Mouse (Mus musculus) embryonic facial prominence, embryonic 12.5 days (tissue): Measurements from ENCODE around the gene Efcab7. TPM values are rescaled to one million over a fixed set of nuclear protein-coding genes. Genes with fewer than 3 reads are reported as not detected.

ENCODE experiments used
- ATAC-seq: fragments of 200-750 bp; cut with Nextera tagmentation; 2 replicates; pipeline ENCODE4 v1.8.0; 2017; ENCODE audit not compliant: insufficient number of reproducible peaks, insufficient read depth, low FRiP score, low TSS enrichment
- H3K27ac ChIP-seq: fragments of 300-500 bp; sonication (generic); 2 replicates; pipeline ENCODE4 v1.5.1; 2016; ENCODE audit warnings: mild to moderate bottlenecking
- H3K27me3 ChIP-seq: fragments of 300-500 bp; sonication (generic); 2 replicates; pipeline ENCODE4 v1.6.1; 2016; ENCODE audit warnings: mild to moderate bottlenecking, moderate library complexity
- H3K36me3 ChIP-seq: fragments of 300-500 bp; sonication (generic); 2 replicates; pipeline ENCODE4 v1.6.1; 2016; ENCODE audit warnings: mild to moderate bottlenecking
- H3K4me1 ChIP-seq: fragments of 300-500 bp; sonication (generic); 2 replicates; pipeline ENCODE4 v1.6.1; 2016
- H3K4me2 ChIP-seq: fragments of 300-500 bp; sonication (generic); replicated peaks from 2 replicates; pipeline ENCODE4 v1.6.1; 2016; ENCODE audit warnings: mild to moderate bottlenecking, moderate library complexity
- H3K4me3 ChIP-seq: fragments of 300-500 bp; sonication (generic); 2 replicates; pipeline ENCODE4 v1.5.1; 2016; ENCODE audit warnings: mild to moderate bottlenecking
- H3K9ac ChIP-seq: fragments of 300-500 bp; sonication (generic); 2 replicates; pipeline ENCODE4 v1.6.1; 2016; ENCODE audit warnings: mild to moderate bottlenecking, moderate library complexity
- H3K9me3 ChIP-seq: fragments of 300-500 bp; sonication (generic); 2 replicates; pipeline ENCODE4 v1.6.1; 2016; ENCODE audit warnings: mild to moderate bottlenecking, moderate library complexity
- WGBS: fragments of 180-500 bp; shearing (Covaris S2); methylation state at CpG from one replicate; pipeline ENCODE4 v1.1.7; 2016; 5-methylcytosine and 5-hydroxymethylcytosine counted together
- polyA plus RNA-seq: library from polyadenylated mRNA; unstranded; fragments of >200 nt; fragmentation: Nextera tagmentation; extraction: Ambion mirVana; gene quantifications from 2 replicates; pipeline ENCODE4 v1.2.1, GENCODE M21; 2016

The Efcab7 gene
- polyA plus RNA-seq, 1 experiment from 2014 or later: 26.6 TPM

- 69% methylated on average over 2 of the region's 2 CpGs for WGBS
- no peak overlapping the region for H3K4me3 ChIP-seq
- H3K36me3 ChIP-seq: no peaks in the 10 kb centered on the region
- H3K27ac ChIP-seq: no peak overlapping the region
- H3K9me3 ChIP-seq: no peaks in the 10 kb centered on the region
- no peak overlapping the region for H3K9ac ChIP-seq
- no peak overlapping the region for H3K4me2 ChIP-seq
- H3K27me3 ChIP-seq: no peaks in the 10 kb centered on the region
- ATAC-seq: no peak
- no peaks in the 10 kb centered on the region for H3K4me1 ChIP-seq
These were observed 117.5 kb downstream of the Efcab7 start for GRCm38 (mm10) chr4:99946516-99946915.

GRCm38 (mm10) chr4:99947192-99947591, 118.2 kb downstream of the Efcab7 start:
- no peaks in the 10 kb centered on the region for H3K9me3 ChIP-seq
- no peak for ATAC-seq
- WGBS: 88% methylated on average over 1 of the region's 1 CpGs

GRCm38 (mm10) chr4:99947896-99948295, 118.9 kb downstream of the Efcab7 start:
- no peak for ATAC-seq
- Histone ChIP-seq H3K4me1 (no peaks in the 10 kb centered on the region), H3K27me3 (no peaks in the 10 kb centered on the region), H3K9me3 (no peaks in the 10 kb centered on the region), H3K9ac (no peak overlapping the region), H3K4me3 (no peak overlapping the region), H3K36me3 (no peaks in the 10 kb centered on the region), H3K27ac (no peak overlapping the region), H3K4me2 (no peak overlapping the region)
- WGBS: 87% methylated on average over 1 of the region's 1 CpGs

More at GRCm38 (mm10) chr4:99947192-99947591, 118.2 kb downstream of the Efcab7 start:
- Histone ChIP-seq H3K27ac (no peak overlapping the region), H3K27me3 (no peaks in the 10 kb centered on the region), H3K4me2 (no peak overlapping the region), H3K36me3 (no peaks in the 10 kb centered on the region), H3K4me3 (no peak overlapping the region), H3K4me1 (no peaks in the 10 kb centered on the region), H3K9ac (no peak overlapping the region)

- no peak overlapping the region for H3K27ac ChIP-seq
- H3K9me3 ChIP-seq: no peaks in the 10 kb centered on the region
- H3K9ac ChIP-seq: no peak overlapping the region
- H3K4me2 ChIP-seq: no peak overlapping the region
- ATAC-seq: no peak; the same call in 1 of the 2 replicates
- H3K4me1 ChIP-seq: peaks cover 6% of the 10 kb centered on the region; the same call in 1 of the 2 replicates
- H3K4me3 ChIP-seq: no peak overlapping the region
- WGBS: 96% methylated on average over 2 of the region's 2 CpGs
- H3K36me3 ChIP-seq: no peaks in the 10 kb centered on the region
- no peaks in the 10 kb centered on the region for H3K27me3 ChIP-seq
These were observed 124.9 kb downstream of the Efcab7 start for GRCm38 (mm10) chr4:99953904-99954303.

GRCm38 (mm10) chr4:99955396-99955795, 126.4 kb downstream of the Efcab7 start:
- Histone ChIP-seq H3K4me1 (peaks cover 6% of the 10 kb centered on the region; the same call in 1 of the 2 replicates), H3K27me3 (no peaks in the 10 kb centered on the region), H3K9me3 (no peaks in the 10 kb centered on the region), H3K36me3 (no peaks in the 10 kb centered on the region), H3K27ac (no peak overlapping the region), H3K9ac (no peak overlapping the region), H3K4me2 (no peak overlapping the region), H3K4me3 (no peak overlapping the region)
- ATAC-seq: no peak
- WGBS: 81% methylated on average over 10 of the region's 10 CpGs

- no peak for ATAC-seq
- Histone ChIP-seq H3K27ac (no peak overlapping the region), H3K9ac (no peak overlapping the region), H3K36me3 (no peaks in the 10 kb centered on the region), H3K4me1 (peaks cover 6% of the 10 kb centered on the region; the same call in 1 of the 2 replicates), H3K9me3 (no peaks in the 10 kb centered on the region), H3K4me3 (no peak overlapping the region), H3K27me3 (no peaks in the 10 kb centered on the region), H3K4me2 (no peak overlapping the region)
- WGBS: 96% methylated on average over 4 of the region's 4 CpGs
These were observed 128.2 kb downstream of the Efcab7 start for GRCm38 (mm10) chr4:99957186-99957585.

- no peak overlapping the region for H3K27ac ChIP-seq
- ATAC-seq: no peak
- no peak overlapping the region for H3K4me2 ChIP-seq
- H3K36me3 ChIP-seq: no peaks in the 10 kb centered on the region
- H3K27me3 ChIP-seq: no peaks in the 10 kb centered on the region
- H3K4me1 ChIP-seq: peaks cover 6% of the 10 kb centered on the region; the same call in 1 of the 2 replicates
- H3K9me3 ChIP-seq: no peaks in the 10 kb centered on the region
- WGBS: 77% methylated on average over 7 of the region's 7 CpGs
- H3K4me3 ChIP-seq: no peak overlapping the region
- H3K9ac ChIP-seq: no peak overlapping the region
These were observed 129.3 kb downstream of the Efcab7 start for GRCm38 (mm10) chr4:99958084-99958815.

- 70% methylated on average over 3 of the region's 3 CpGs for WGBS
- Histone ChIP-seq H3K36me3 (no peaks in the 10 kb centered on the region), H3K4me1 (peaks cover 6% of the 10 kb centered on the region; the same call in 1 of the 2 replicates), H3K9me3 (no peaks in the 10 kb centered on the region), H3K27ac (no peak overlapping the region), H3K27me3 (no peaks in the 10 kb centered on the region), H3K9ac (no peak overlapping the region), H3K4me3 (no peak overlapping the region), H3K4me2 (no peak overlapping the region)
- no peak for ATAC-seq
These were observed 130.3 kb downstream of the Efcab7 start for GRCm38 (mm10) chr4:99959308-99959707.

Other genes with a start within 250 kb of the Efcab7 start
- gene Foxd3, start 172.9 kb upstream of the Efcab7 start, polyA plus RNA-seq: 2.1 TPM in 2 replicates
- 23.2 and 23.9 TPM in 2 replicates for gene Alg6, start 113.5 kb upstream of the Efcab7 start, polyA plus RNA-seq
- gene Pgm1, start 100.2 kb downstream of the Efcab7 start, polyA plus RNA-seq: 42.2 and 43.5 TPM in 2 replicates
- gene Itgb3bp, start 100.6 kb downstream of the Efcab7 start, polyA plus RNA-seq: 45.2 and 49.4 TPM in 2 replicates